Mouse (Mus musculus): Measurements from ENCODE around the gene St6galnac3.

St6galnac3 gene

DNA sequence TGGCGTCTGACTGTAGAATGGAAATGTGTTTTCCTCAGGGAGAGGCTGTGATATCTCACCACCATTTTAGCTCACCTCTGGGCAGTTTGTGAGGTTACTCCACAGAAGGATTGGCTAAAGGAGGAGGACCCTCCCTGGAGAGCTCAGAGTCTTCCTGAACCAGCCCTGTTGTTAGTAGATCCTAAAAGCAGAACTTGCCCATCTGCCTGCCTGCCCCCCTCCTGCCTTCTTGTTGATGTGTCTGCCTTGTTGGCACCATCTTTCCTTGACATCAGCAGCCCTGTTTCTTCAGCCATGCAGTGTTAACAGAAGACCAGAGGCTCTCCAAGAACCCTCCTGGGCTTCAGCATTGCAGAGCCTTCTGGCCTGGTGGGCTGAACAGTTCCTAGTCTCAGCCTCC is 18.1 kb downstream of the St6galnac3 start:
- ChIA-PET CTCF (interaction anchor here in 2 of 4 experiments (0.6 to 1.2 kb wide), 3 partner anchors 17 to 639 kb away, joined by 3 to 5 read pairs (median 4); no protein-coding TSS in a partner anchor), POLR2A (no interaction called here)

DNA sequence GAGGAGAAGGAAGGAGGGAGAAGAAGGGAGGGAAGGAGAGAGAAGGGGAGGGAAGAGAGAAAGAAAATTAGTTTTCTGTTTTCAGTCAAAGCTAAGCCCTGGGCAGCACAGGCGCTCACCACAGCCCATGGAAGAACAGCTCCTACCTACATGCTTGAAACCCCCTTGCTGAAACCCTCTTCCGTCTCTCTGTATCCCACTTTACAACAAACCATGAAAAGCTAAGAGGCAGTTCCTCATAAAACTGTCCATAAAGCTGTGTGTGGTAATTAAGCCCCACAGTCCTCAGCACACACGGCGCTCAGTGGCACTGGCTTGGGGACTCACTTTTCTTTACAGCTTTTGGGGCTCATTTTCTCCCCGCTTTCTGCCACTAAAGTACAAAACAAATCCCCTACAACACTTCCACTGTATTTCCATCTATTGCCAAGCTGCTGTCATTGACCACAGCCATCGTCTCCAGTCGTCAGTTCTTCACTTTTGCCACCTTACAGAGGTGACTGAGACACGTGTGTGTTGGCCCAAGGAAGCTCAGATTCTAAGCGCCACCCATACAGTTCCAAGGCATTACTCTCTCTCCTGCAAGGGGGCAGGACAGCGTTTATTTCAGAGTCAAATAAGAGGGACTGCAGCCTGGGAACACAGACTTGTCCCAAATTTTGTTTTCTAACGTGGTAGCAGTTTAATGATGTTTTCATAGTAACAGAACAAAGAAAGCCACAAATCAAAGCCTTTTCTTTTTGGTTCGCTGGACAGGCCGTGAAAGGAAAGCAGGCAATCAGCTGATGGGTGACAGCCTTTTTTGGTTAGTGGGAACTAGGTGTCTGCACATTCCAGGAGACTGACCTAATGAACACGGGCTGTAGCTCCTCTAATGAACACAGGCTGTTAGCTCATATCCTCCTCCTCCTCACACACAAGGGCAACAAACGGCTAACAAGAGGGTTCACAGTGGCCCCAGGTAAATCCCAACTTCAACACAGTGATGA is 22.9 kb downstream of the St6galnac3 start:
- CTCF ChIA-PET: no interaction called here
- POLR2A ChIA-PET: interaction anchor here in 1 of 4 experiments (0.7 kb wide), 1 partner anchor 23 kb away, joined by 3 read pairs; the partner anchor contains the start of gene St6galnac3

GRCm38 (mm10) chr3:153701172-153701571 is 23.8 kb downstream of the St6galnac3 start:
- POLR2A ChIA-PET: no interaction called here

DNA sequence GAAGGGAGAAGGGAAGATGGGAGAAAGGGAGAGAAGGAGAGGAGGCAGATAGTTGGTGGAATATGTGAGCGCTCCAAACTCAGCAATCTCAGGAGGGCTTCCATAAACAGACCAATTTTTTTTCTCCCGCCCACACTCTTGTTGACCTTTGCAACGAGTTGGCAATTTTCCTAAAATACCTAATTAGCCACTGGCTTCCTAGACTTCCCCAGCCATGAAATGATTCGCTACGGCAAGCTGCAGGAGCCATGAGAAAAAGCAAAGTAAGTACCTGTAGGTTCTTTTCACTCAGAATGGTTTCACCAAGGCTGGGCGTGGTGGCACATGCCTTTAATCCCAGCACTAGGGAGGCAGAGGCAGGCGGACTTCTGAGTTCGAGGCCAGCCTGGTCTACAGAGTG is 25.9 kb downstream of the St6galnac3 start:
- POLR2A ChIA-PET: no interaction called here
- CTCF ChIA-PET: no interaction called here

More at GRCm38 (mm10) chr3:153701172-153701571, 23.8 kb downstream of the St6galnac3 start:
- CTCF ChIA-PET: interaction anchor here in 1 of 4 experiments (1.1 kb wide), 1 partner anchor 42 kb away, joined by 3 read pairs; no protein-coding TSS in a partner anchor

- ChIA-PET CTCF (no interaction called here), POLR2A (interaction anchor here in 1 of 4 experiments (1.3 kb wide), 1 partner anchor 13 kb away, joined by 4 read pairs; no protein-coding TSS in a partner anchor)
These were observed 32.0 kb downstream of the St6galnac3 start for GRCm38 (mm10) chr3:153692978-153693377.

- POLR2A ChIA-PET: interaction anchor here in 2 of 4 experiments (0.7 to 1.3 kb wide), 3 partner anchors 12 to 686 kb away, joined by 3 to 4 read pairs (median 4); no protein-coding TSS in a partner anchor
These were observed 32.7 kb downstream of the St6galnac3 start for GRCm38 (mm10) chr3:153692206-153692813.

GRCm38 (mm10) chr3:153691537-153691936 is 33.4 kb downstream of the St6galnac3 start:
- POLR2A ChIA-PET: interaction anchor here in 2 of 4 experiments (0.7 kb wide), 2 partner anchors 126 to 687 kb away, joined by 3 to 4 read pairs; no protein-coding TSS in a partner anchor
- CTCF ChIA-PET: no interaction called here

More at GRCm38 (mm10) chr3:153692206-153692813, 32.7 kb downstream of the St6galnac3 start:
- CTCF ChIA-PET: no interaction called here

GRCm38 (mm10) chr3:153690553-153690952 is 34.4 kb downstream of the St6galnac3 start:
- CTCF ChIA-PET: interaction anchor here in 1 of 4 experiments (0.7 kb wide), 1 partner anchor 17 kb away, joined by 4 read pairs; no protein-coding TSS in a partner anchor
- POLR2A ChIA-PET: interaction anchor here in 2 of 4 experiments (0.8 to 1.2 kb wide), 3 partner anchors 10 to 34 kb away, joined by 3 to 5 read pairs (median 4); partner anchors contain the start of gene St6galnac3 (in 1 of the 2)

DNA sequence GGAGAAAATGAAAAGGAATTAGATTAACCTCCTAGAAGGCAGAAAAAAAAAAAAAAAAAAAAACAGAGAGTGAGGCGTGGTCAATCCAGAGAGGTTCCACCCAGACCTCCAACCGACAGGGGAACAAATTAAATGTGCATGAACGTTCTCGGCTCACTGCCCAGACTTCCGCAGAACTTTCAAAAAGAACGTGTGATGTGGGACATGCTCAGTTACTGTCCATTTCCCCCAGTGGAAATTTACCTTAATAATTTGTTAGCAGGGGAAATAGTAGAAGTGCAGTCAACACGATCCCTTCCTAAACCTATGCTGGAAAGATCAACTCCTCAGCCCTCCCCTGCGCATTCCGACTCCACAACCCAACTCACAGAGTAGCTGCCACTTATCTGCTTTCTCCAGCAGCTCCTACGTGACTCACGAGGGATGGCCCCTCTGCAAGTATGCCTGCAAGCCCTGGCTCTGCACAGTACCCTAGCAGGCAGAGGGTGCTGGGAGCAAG is 35.1 kb downstream of the St6galnac3 start:
- POLR2A ChIA-PET: interaction anchor here in 2 of 4 experiments (0.8 to 1.2 kb wide), 3 partner anchors 9 to 35 kb away, joined by 3 to 5 read pairs (median 4); partner anchors contain the start of gene St6galnac3 (in 1 of the 2)

GRCm38 (mm10) chr3:153687896-153688295 is 37.1 kb downstream of the St6galnac3 start:
- ChIA-PET CTCF (no interaction called here), POLR2A (interaction anchor here in 2 of 4 experiments (0.8 to 1.0 kb wide), 2 partner anchors 10 to 11 kb away, joined by 3 read pairs; no protein-coding TSS in a partner anchor)

More for the DNA sequence above, 35.1 kb downstream of the St6galnac3 start:
- CTCF ChIA-PET: interaction anchor here in 1 of 4 experiments (0.7 kb wide), 1 partner anchor 18 kb away, joined by 4 read pairs; no protein-coding TSS in a partner anchor

GRCm38 (mm10) chr3:153684909-153685308 is 40.1 kb downstream of the St6galnac3 start:
- POLR2A ChIA-PET: no interaction called here

GRCm38 (mm10) chr3:153682303-153682702 is 42.7 kb downstream of the St6galnac3 start:
- ChIA-PET CTCF (interaction anchor here in 2 of 4 experiments (0.6 to 1.0 kb wide), 2 partner anchors 148 to 901 kb away, joined by 3 to 10 read pairs; no protein-coding TSS in a partner anchor), POLR2A (interaction anchor here in 2 of 4 experiments (1.2 to 2.3 kb wide), 3 partner anchors 43 to 231 kb away, joined by 3 to 9 read pairs (median 4); partner anchors contain the start of genes St6galnac3 (in 2 of the 2) and Rabggtb (in 1 of the 2))

More at GRCm38 (mm10) chr3:153684909-153685308, 40.1 kb downstream of the St6galnac3 start:
- CTCF ChIA-PET: no interaction called here

- POLR2A ChIA-PET: interaction anchor here in 2 of 4 experiments (1.2 to 2.3 kb wide), 3 partner anchors 44 to 231 kb away, joined by 3 to 9 read pairs (median 4); partner anchors contain the start of genes St6galnac3 (in 2 of the 2) and Rabggtb (in 1 of the 2)
- CTCF ChIA-PET: interaction anchor here in 1 of 4 experiments (1.0 kb wide), 1 partner anchor 149 kb away, joined by 3 read pairs; no protein-coding TSS in a partner anchor
These were observed 43.3 kb downstream of the St6galnac3 start for GRCm38 (mm10) chr3:153681720-153682119.

GRCm38 (mm10) chr3:153675832-153676231 is 49.1 kb downstream of the St6galnac3 start:
- CTCF ChIA-PET: interaction anchor here in 3 of 4 experiments (0.6 to 1.9 kb wide), 8 partner anchors 10 to 1006 kb away, joined by 3 to 6 read pairs (median 3); no protein-coding TSS in a partner anchor
- POLR2A ChIA-PET: interaction anchor here in 3 of 4 experiments (0.6 to 2.8 kb wide), 8 partner anchors 12 to 222 kb away, joined by 3 to 13 read pairs (median 4); partner anchors contain the start of gene St6galnac3 (in 2 of the 3)

DNA sequence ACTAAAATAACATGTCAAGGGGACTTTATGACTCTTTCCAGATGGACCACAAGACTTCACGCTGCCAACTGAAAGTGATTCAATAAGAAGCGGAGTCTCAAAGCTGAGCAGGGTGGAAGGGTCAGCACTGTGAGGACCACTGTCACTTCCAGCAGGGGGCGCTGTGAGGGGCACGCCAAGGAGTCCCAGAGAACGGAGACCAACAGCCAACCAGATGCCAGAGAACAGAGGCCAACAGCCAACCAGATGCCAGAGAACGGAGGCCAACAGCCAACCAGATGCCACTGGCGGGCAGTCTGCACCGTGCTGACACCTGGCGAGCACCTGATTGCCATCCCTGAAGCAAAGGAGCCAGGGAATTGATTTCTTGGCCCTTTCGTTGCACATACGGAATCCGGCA is 49.9 kb downstream of the St6galnac3 start:
- POLR2A ChIA-PET: interaction anchor here in 3 of 4 experiments (0.8 to 2.8 kb wide), 6 partner anchors 12 to 221 kb away, joined by 3 to 13 read pairs (median 4); partner anchors contain the start of gene St6galnac3 (in 2 of the 3)

DNA sequence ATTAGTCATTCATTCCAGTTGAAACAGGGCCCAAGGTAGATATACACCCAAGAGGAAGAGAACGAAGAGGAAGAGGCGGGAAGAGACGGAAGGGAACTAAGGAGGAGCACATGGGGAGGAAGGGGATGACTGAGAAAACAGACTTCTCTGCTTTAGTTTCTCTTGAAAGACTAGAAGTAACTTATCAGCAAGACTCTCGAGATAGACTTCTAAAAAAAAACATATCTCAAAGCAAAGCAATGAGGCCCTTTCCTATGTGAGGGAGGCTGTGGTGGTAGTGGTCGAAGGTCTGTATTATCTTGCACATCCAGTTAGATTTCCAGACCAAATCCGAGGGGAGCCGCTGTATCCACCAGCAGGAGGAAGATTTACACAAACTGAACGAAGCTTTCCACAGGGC is 50.6 kb downstream of the St6galnac3 start:
- ChIA-PET CTCF (interaction anchor here (0.5 to 1.9 kb wide), 6 partner anchors 9 to 678 kb away, joined by 3 to 6 read pairs (median 4); no protein-coding TSS in a partner anchor), POLR2A (interaction anchor here in 2 of 4 experiments (1.2 to 2.8 kb wide), 3 partner anchors 11 to 239 kb away, joined by 3 to 13 read pairs (median 3); partner anchors contain the start of gene Rabggtb (in 1 of the 2))

More for the DNA sequence above, 49.9 kb downstream of the St6galnac3 start:
- CTCF ChIA-PET: interaction anchor here (0.5 to 1.9 kb wide), 9 partner anchors 10 to 222 kb away, joined by 3 to 6 read pairs (median 3); no protein-coding TSS in a partner anchor

GRCm38 (mm10) chr3:153673451-153673850 is 51.5 kb downstream of the St6galnac3 start:
- POLR2A ChIA-PET: interaction anchor here in 2 of 4 experiments (1.2 to 2.8 kb wide), 2 partner anchors 10 to 239 kb away, joined by 3 to 13 read pairs; partner anchors contain the start of gene Rabggtb (in 1 of the 2)
- CTCF ChIA-PET: interaction anchor here in 1 of 4 experiments (0.6 kb wide), 1 partner anchor 678 kb away, joined by 3 read pairs; no protein-coding TSS in a partner anchor

Measured in embryonic stem cell, embryonic (primary cell).